Mouse (Mus musculus) adrenal gland, postnatal 10 days (tissue): ENCODE results near the gene Tsc22d4. TPM values are rescaled to one million over a fixed set of nuclear protein-coding genes. Genes with fewer than 3 reads are reported as not detected.
"Not testable (repeated sequence)": the region's sequence is repeated elsewhere in the genome, so short reads cannot be mapped to it uniquely, and the experiment has no call there.

Experiments used
- DNase-seq: peaks from one replicate; pipeline ENCODE4 v3.0.0; 2021; ENCODE audit warnings: mixed read lengths
- long read RNA-seq, 2 experiments: library from polyadenylated mRNA; stranded (forward); transcript quantifications; one replicate each; pipeline ENCODE4 v2.0.0; 2021
- total RNA-seq, 2 experiments: library from RNA; stranded (reverse); gene quantifications; 2 replicates each; pipeline ENCODE4 v1.2.3; 2021

The Tsc22d4 gene
- 100 to 1,000 TPM in 1 of 2 experiments, 10 to 100 TPM in 1; 88.3 to 101 TPM for total RNA-seq
- long read RNA-seq, experiment 1, transcript Tsc22d4-202 (5 exons, 3,983 nt): major isoform, 20 of 57 reads
- long read RNA-seq, experiment 1, partial matches to known transcripts: 33 of 57 reads
- long read RNA-seq, experiment 1, other reads (novel, unspliced or antisense): 0 of 57 reads
- long read RNA-seq, experiment 2, transcript Tsc22d4-202 (5 exons, 3,983 nt): major isoform, 39 of 53 reads
- long read RNA-seq, experiment 2, partial matches to known transcripts: 13 of 53 reads
- long read RNA-seq, experiment 2, other reads (novel, unspliced or antisense): 1 of 53 reads

DNA sequence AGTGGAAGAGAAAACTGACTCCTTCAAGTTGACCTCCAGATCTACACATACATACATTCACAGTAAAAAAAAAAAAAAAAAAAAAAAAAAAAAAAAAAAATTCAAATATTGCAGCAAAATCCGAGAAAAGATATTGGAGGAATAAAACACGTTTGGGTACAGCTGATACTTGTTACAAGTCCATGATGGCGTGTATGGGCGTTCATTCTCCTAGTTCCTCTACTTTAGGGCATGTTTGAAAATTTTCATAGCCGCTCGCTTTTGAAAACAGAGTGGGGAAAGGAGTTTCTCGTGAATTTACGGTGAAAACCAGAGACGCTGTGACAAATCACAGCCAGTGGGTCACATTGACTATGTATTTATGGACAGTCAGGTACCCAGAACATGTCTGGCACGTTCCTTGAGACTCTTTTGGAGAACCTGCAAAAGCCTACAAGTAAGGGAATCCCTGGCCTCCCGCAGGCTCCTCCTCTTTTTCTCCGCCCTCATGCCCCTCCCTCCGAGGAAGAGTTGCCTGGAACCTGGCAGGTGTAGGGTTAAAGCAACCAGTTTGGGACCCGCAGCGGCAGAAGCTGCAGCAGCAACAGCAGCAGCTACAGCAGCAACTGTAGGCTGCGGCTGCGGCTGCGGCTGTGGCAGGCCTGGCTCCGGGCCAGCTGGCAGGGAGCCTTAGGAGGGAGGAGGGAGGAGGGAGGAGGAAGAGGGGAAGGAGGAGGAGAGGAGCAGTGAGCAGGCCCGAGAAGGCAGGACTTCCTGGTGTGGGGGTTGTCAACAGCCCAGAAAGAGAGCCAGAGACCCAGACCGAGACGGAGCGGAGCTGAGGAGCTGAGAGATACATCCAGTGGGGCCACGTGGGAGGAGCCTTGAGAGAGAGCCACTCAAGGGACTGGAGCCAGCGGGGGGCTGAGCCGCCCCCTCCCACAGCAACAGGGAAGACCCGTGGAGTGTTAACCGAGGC, at the start of gene Tsc22d4:
TSS of gene Tsc22d4 (plus strand) at position 517 of the 958 bp plus-strand sequence.
- DNase-seq: peak; percentile 96

GRCm38 (mm10) chr5:137695930-137696329, 49.6 kb upstream of the Tsc22d4 start:
- no peak for DNase-seq

GRCm38 (mm10) chr5:137699080-137699479, 46.5 kb upstream of the Tsc22d4 start:
- no peak for DNase-seq

- no peak for DNase-seq
Observed at GRCm38 (mm10) chr5:137699850-137700249, 45.7 kb upstream of the Tsc22d4 start.

- DNase-seq: no peak
Observed at GRCm38 (mm10) chr5:137705242-137705641, 40.3 kb upstream of the Tsc22d4 start.

GRCm38 (mm10) chr5:137706913-137707633, 38.5 kb upstream of the Tsc22d4 start:
- peak; percentile 69 for DNase-seq

- no peak for DNase-seq
Observed at GRCm38 (mm10) chr5:137713454-137713853, 32.1 kb upstream of the Tsc22d4 start.

DNA sequence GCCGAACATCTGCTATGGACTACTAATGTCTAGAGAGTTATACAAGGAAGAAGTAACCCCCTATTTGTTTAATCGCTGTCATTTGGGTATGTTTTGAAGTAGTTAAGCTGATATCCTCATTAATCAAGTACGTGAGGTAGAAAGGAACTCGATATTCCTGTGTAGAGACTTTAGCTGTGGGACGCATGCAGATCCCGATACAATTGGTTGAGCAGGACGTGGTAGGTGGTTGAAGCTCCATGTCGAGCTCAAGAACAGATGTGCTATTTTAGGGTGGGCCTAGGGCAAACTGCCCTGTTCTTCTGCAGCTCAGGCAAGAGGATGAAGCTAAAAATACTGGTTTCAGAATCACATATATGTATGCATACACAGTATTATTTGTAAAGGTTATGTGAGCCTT, 29.8 kb upstream of the Tsc22d4 start:
- no peak for DNase-seq

DNA sequence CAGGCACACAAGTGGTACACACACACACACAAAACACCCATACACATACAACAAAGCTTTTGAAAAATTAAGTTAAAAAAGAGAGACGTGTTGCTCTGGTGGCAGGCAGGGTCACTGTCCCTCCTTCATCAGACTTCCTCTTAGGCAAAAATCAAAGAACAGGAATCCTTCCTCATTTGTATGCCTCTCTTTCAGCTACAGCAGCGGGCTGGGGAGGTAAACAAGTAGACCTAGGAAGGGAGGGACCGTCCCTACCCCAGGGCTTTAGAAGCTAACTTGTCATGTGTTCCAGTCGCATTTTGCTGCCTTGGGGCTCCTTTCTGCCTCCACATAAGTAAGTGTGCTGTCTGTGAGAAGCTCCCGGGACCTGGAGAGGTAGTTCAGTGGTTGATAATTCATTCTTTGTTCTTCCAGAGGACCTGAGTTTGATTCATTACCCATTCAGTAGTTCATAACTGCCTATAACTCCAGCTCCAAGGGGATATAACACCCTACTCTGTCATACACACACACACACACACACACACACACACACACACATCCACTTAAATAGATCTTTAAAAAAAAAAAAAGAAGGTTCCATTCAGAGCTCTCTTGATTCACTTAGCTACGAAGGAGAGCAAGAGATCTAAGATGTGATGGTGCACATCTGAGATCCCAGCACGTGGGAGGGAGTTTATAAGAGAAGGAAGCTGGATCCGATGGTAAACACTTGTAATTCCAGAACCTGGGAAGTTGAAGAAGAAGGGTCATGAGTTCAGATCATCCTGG, 27.3 kb upstream of the Tsc22d4 start:
- no peak for DNase-seq

DNA sequence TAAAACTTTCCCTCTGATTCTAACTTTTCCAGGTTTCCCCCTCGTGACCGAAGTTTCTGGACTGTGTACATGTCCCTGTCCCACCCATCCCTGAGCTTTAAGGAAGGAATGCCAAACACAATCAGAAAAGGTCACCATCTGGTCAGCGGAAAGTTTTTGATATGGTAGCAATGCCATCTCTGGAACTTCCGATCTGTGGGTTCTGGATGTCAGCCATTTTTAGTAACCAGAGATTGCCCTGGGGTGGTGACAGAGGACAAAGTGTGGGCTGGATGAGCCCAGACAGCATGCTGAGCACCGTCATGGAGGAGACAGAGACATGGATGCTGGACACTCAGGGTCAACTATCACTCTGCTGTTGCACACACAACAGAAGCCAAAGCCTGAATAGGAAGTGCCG, 26.4 kb upstream of the Tsc22d4 start:
- no peak for DNase-seq

GRCm38 (mm10) chr5:137720558-137721164, 24.9 kb upstream of the Tsc22d4 start:
- DNase-seq: not testable (repeated sequence)

DNA sequence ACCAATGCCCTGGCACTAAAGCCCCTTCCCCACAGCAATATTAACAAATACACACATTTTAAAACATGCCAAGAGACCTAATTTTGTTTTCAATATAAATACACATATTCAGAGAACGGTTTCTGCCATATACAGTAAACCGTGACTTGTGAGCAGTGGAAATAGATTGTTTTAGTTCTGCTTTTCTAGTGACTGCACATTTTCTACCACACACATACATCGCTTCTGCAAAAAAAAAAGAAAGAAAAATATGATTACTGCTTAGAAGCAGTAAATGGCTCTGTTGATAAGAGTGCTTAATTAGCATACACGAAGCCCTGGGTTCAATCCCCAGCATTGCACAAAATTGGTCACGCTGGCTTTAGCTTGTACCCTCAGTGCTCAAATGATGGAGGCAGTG, 21.7 kb upstream of the Tsc22d4 start:
- DNase-seq: no peak

DNA sequence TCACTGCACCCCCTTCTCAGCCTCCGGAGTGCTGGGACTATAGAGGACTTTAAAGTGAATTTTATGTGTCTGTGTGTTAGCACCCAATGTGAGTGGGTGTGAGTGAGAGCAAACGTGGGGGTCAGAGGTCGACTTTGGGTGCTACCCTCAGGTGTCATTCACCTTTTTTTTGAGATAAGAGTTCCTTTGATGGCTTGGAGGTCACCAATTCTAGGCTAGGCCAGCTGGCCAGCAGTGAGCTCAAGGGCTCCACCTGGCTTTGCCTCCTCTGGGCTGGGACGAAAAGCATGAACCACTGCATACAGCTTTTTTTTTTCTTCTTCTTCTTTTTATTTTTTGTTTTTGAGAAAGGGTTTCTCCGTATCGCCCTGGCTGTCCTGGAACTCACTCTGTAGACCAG, 18.8 kb upstream of the Tsc22d4 start:
- no peak for DNase-seq

- DNase-seq: no peak
Observed at GRCm38 (mm10) chr5:137733638-137734288, 11.8 kb upstream of the Tsc22d4 start.

DNA sequence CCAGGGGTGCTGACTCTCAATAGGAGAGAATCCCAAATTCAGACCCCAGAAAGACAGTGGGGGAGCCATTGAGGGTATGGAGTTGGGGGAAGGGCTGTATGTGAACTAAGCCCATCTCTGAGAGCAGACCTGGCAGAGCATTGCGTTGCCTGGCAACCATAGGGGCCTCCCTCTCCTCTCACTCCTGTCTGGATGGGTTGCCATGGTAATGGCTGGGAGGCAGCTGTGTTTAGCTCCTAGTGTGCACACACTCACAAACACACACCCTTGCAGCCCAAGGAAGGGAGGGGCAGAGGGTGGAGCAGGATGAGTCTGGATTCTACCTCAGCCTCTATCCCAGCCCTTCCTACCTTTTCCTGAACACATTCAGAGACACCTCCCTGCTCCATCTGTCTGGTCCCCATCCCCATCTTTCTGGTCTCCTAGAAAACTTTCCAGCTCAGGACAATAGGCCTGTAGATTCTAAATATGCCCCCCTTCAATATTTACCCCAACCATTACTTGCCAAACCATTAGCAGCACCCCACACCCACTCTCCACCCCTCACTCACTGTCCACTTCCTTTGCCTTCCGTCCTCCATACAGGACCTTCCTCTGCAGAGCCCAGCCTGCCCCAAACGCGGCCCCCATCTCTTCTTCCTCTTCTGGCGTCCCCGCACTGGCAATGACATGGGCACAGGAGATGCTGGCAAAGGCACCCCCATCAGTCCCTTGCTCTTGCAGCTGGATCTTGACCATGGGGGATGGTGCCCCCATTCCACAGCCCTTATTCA, 11.1 kb upstream of the Tsc22d4 start:
- no peak for DNase-seq

GRCm38 (mm10) chr5:137737400-137737940, 8.1 kb upstream of the Tsc22d4 start:
- no peak for DNase-seq

DNA sequence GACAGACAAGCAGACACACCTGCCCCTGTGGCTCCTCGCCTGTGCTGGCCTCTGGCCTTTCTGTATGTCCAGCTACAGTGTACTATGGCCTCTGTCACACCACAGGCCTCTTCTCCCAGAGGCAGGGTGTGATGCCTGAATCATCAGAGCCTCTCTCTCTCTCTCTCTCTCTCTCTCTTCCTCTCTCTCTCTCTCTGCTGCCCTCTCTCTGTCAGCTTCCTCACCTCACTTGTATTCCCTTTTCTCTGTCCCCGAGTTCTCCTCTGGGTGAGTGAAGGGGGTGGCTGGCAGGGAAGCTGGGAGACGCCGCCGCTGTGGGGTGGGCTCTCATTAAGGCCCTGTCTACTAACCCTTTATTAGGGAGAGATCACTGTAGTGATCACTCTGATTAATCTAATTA, 7.0 kb upstream of the Tsc22d4 start:
- no peak for DNase-seq

DNA sequence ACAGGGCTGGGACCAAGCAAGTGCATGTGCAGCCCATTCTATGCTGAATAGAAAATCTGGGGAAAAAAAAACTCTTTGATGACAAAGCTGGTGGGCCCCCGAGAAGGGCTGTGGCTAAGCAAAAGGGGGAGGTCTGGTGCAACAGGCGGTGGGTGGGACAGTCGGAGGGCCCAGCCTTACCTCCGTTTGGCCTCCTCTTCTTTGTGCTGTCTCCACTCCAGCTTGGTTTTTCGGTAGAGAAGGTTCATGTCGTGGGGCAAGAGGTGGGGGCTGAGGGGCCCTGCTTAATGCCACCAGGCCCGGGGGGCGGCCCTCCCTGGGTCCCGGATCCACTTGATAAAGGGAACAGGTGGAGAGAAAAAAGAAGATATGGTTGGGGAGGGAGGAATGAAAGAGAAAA, 6.1 kb upstream of the Tsc22d4 start:
- no peak for DNase-seq

DNA sequence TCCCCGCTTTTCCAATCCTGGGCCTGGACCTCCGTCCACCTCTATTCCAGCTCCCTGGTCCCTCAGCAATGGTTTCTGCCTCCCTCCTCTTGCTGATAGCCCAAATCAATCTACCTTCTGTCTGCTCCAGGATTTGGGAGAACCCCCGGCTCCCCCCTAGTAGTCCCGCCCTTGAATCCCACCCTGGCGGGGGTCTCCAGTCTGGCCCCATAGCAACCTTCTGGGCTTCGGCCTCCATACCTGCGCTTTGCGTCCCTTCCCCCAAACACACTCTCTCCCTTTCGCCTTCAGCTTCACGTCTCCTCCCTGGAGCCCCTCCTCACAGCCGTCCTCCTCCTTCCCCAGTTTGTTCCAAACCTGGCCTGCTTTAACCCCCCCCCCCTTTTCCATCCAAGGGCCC, 5.0 kb upstream of the Tsc22d4 start:
- DNase-seq: no peak
